Mouse (Mus musculus) R1 (cell line): ENCODE measurements around the gene Myh13.

Experiments
- DNase-seq: peaks from one replicate; pipeline ENCODE4 v3.0.0-alpha.2; 2018; ENCODE audit warnings: low read depth, low spot score

Myh13 gene

GRCm38 (mm10) chr11:67321358-67321757 is at the start of gene Myh13:
TSS of gene Myh13 (plus strand) at chr11:67321658.
- no peak for DNase-seq

- no peak for DNase-seq
Measured at GRCm38 (mm10) chr11:67276601-67277174, 44.8 kb upstream of the Myh13 start, which contains the start of gene Myh8. TSS of gene Myh8 (plus strand) at chr11:67277124.

- DNase-seq: no peak
Measured at GRCm38 (mm10) chr11:67293440-67293839, 28.0 kb upstream of the Myh13 start.

- DNase-seq: peak; percentile 16
Measured at GRCm38 (mm10) chr11:67313733-67314452, 7.6 kb upstream of the Myh13 start.

- no peak for DNase-seq
Measured at GRCm38 (mm10) chr11:67326536-67326935, 5.1 kb downstream of the Myh13 start.

- DNase-seq: peak; percentile 42
Measured at GRCm38 (mm10) chr11:67344556-67344955, 23.1 kb downstream of the Myh13 start.

GRCm38 (mm10) chr11:67345186-67345855 is 23.9 kb downstream of the Myh13 start:
- peak; percentile 76 for DNase-seq

- peak; percentile 91 for DNase-seq
Measured at GRCm38 (mm10) chr11:67345856-67346236, 24.4 kb downstream of the Myh13 start.

- peak; percentile 85 for DNase-seq
Measured at GRCm38 (mm10) chr11:67350153-67350768, 28.8 kb downstream of the Myh13 start.

GRCm38 (mm10) chr11:67353011-67353410 is 31.6 kb downstream of the Myh13 start:
- DNase-seq: peak; percentile 48

GRCm38 (mm10) chr11:67358031-67358430 is 36.6 kb downstream of the Myh13 start:
- no peak for DNase-seq

GRCm38 (mm10) chr11:67362236-67362635 is 40.8 kb downstream of the Myh13 start:
- DNase-seq: no peak

- DNase-seq: no peak
Measured at GRCm38 (mm10) chr11:67364551-67364950, 43.1 kb downstream of the Myh13 start.

GRCm38 (mm10) chr11:67364986-67365721 is 43.7 kb downstream of the Myh13 start:
- peak; percentile 27 for DNase-seq

GRCm38 (mm10) chr11:67366936-67367335 is 45.5 kb downstream of the Myh13 start:
- DNase-seq: no peak

- DNase-seq: peak; percentile 72
Measured at GRCm38 (mm10) chr11:67373333-67373732, 51.9 kb downstream of the Myh13 start.

GRCm38 (mm10) chr11:67376308-67376707 is 54.9 kb downstream of the Myh13 start:
- DNase-seq: peak; percentile 72

- peak; percentile 94 for DNase-seq
Measured at GRCm38 (mm10) chr11:67379703-67380510, 58.4 kb downstream of the Myh13 start.

GRCm38 (mm10) chr11:67381833-67382232 is 60.4 kb downstream of the Myh13 start:
- DNase-seq: peak; percentile 61

GRCm38 (mm10) chr11:67384653-67385052 is 63.2 kb downstream of the Myh13 start:
- no peak for DNase-seq
